Mouse (Mus musculus): ENCODE results near the gene Selp.

Gene Selp

DNA sequence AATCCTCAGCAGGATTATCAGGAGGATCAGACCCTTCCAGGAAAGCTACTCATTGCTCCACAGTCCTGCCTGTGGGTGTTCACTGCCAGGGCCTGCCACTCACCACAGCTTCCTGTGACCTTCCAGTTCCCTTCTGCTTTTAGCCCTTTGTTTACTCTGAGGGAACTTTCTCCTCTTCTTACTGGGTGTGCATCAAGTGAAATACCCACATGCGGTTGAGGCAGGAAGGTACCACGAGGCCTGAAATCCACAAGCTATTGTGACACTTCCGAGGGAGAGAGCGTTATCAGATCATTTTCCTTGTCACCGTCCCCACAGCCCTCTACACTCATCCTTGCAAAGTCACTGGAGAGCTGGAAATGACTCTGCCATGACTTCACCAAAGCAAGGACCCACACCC, 20.3 kb downstream of the Selp start:
- H3K27me3 ChIP-seq (ENCODE audit: control insufficient read depth, insufficient read depth, low read length, poor library complexity, severe bottlenecking) = no peaks in the 10 kb centered on the region
- DNase-seq (ENCODE audit: low read depth, low spot score) = peak; percentile 64
- H3K36me3 ChIP-seq (ENCODE audit: control insufficient read depth, insufficient read depth, low read length, poor library complexity, severe bottlenecking) = no peaks in the 10 kb centered on the region

DNA sequence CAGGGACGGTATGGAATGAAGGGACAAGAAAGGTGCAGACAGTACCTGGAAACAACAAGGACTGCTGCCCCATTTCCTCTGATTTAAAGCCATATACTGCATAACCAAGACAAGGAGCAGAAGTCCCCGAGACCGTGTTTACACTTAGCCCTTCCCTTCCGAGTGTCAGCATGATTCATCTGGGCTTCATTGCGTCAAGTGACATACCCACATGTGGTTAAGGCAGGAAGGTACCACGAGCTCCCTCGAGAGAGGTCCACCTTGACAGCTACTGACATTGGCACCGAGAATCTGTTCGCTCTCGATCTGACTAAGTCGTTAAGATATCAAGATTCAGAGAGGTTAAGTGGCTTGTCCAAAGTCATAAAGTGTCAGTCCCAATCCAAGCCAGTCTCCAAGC, 20.9 kb downstream of the Selp start:
- DNase-seq (ENCODE audit: low read depth, low spot score) = peak; percentile 88
- H3K36me3 ChIP-seq (ENCODE audit: control insufficient read depth, insufficient read depth, low read length, poor library complexity, severe bottlenecking) = no peaks in the 10 kb centered on the region
- H3K27me3 ChIP-seq (ENCODE audit: control insufficient read depth, insufficient read depth, low read length, poor library complexity, severe bottlenecking) = no peaks in the 10 kb centered on the region

DNA sequence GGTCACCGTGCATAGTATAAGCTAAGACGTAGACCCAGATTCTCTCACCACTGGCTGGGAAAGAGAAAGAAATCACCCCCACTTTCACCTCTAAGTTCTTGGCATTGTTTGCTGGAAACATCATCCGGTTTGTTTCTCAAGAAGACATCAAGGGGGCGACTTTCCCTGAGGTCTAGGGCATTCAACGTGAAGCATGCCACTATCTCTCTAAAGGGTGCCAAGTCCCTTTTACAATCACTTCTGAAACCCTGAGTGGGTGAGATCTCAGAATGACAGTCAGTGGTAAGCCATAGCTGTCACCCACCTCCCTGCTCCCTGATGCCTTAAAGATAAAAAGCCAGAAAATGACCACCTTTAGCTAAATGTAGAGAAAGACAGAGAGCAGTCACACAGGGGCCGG, 21.6 kb downstream of the Selp start:
- Histone ChIP-seq H3K36me3 (ENCODE audit: control insufficient read depth, insufficient read depth, low read length, poor library complexity, severe bottlenecking) (no peaks in the 10 kb centered on the region), H3K27me3 (ENCODE audit: control insufficient read depth, insufficient read depth, low read length, poor library complexity, severe bottlenecking) (no peaks in the 10 kb centered on the region)
- no peak for DNase-seq (ENCODE audit: low read depth, low spot score)

DNA sequence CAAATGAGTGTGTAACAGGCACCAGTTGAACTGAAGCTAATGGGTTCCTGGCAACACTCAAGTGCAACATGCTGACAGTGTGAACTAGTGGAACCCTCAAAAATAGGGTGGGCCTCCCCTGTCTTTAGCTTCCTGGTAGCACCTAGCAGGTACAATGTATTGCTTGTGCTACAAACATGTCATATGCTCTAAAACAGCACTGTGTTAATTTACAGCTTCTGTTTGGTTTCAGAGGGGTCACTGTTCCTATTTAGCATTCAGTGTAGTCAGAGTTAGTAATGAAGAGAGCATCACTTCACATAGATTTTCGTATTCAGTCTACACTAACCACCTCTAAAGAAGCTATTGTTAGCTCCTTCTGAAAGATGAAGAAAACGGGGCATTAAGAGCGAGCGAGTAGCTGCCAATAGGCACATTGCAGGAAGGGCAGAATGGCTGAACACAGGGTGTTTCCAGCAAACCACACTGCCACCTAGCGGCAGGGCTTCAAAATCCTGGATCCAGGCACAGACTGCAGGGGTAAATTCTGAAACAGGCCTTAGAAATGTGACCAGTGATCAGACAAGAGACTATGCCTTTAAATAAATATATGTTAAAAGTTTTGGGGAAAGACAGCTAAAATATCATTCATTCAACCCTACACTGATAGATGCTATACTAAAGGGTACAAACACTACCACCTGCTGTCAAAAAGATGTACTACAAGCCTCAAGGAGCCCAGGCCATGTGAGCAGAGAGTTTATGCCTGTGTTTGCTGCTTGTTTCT, 23.5 kb downstream of the Selp start:
- no peaks in the 10 kb centered on the region for H3K36me3 ChIP-seq (ENCODE audit: control insufficient read depth, insufficient read depth, low read length, poor library complexity, severe bottlenecking)
- no peaks in the 10 kb centered on the region for H3K27me3 ChIP-seq (ENCODE audit: control insufficient read depth, insufficient read depth, low read length, poor library complexity, severe bottlenecking)
- peak; percentile 92 for DNase-seq (ENCODE audit: low read depth, low spot score)

DNA sequence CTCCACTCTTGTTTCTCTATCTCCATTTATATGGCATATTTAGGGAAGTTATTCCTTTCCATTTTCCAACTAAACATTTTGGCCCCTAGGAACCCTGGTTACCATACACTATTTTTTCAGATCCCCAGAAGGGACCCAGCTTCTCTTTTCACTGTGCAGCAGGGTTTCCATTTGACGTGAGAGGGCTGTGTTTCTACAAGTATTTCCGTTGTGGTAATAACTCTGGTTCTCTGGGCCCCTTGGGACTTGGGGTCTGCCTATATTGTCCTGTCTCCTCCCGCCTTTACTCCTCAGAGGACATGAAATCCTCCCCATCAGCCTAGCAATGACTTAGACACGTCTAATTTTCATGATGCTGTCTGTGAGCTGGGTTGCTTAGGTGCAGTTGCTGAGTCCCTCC, 24.4 kb downstream of the Selp start:
- H3K27me3 ChIP-seq (ENCODE audit: control insufficient read depth, insufficient read depth, low read length, poor library complexity, severe bottlenecking) = no peaks in the 10 kb centered on the region
- peak; percentile 71 for DNase-seq (ENCODE audit: low read depth, low spot score)
- H3K36me3 ChIP-seq (ENCODE audit: control insufficient read depth, insufficient read depth, low read length, poor library complexity, severe bottlenecking) = no peaks in the 10 kb centered on the region

DNA sequence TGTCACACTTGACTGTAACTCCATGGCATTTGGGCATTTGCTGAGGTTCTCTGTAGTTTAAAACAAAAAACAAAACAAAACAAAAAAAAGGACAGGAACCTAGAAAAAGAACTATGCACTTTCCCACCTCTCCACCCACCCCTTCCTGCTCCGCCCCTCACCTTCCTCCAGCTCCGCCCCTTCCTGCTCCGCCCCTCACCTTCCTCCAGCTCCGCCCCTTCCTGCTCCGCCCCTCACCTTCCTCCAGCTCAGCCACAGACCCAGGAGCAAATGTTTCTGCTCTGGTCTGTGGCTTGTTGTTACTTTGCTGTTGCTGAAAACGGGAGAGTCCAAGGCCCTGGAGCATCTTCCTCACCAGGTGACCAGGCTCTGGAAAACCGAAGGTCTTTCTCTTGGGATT, 34.0 kb downstream of the Selp start:
- no peaks in the 10 kb centered on the region for H3K27me3 ChIP-seq (ENCODE audit: control insufficient read depth, insufficient read depth, low read length, poor library complexity, severe bottlenecking)
- H3K36me3 ChIP-seq (ENCODE audit: control insufficient read depth, insufficient read depth, low read length, poor library complexity, severe bottlenecking) = no peaks in the 10 kb centered on the region
- DNase-seq (ENCODE audit: low read depth, low spot score) = peak; percentile 40

DNA sequence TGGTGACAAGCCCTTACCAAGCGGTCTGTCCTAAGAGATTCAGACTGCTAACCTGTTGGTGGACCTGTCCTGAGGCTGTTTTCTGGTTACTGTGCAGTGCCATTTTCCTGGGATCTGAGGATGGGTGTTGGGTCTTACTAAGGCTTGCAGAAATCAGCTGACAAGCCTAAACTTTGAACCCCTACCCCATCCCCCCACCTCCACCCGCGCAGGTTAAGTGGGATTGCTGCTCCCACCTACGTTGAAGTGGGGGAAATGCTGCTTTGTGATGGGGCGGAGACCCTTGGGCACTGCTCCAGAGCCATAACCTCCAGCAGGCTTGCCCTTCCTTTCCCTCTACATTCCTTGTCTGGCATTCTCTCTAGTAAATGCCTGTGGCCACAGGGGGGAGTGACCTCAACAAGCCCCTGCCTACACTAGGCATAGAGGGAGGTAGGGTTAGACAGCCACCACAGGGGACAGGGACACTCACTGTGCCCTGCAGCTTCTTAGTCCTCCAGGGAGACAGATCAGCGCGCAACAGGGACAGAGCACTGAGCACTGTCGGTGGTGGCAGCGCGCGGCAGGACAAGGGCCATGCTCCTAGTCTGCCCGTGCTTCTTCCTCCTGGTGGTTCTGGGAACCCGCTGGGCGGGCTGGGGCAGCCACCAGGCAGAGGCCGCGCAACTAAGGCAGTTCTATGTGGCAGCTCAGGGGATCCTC, 36.5 kb downstream of the Selp start, which contains the start of gene F5:
Gene F5, plus strand, starts transcription at position 452 of the 702 bp plus-strand sequence.
- DNase-seq (ENCODE audit: low read depth, low spot score) = no peak
- Histone ChIP-seq H3K27me3 (ENCODE audit: control insufficient read depth, insufficient read depth, low read length, poor library complexity, severe bottlenecking) (no peaks in the 10 kb centered on the region), H3K36me3 (ENCODE audit: control insufficient read depth, insufficient read depth, low read length, poor library complexity, severe bottlenecking) (no peaks in the 10 kb centered on the region)

DNA sequence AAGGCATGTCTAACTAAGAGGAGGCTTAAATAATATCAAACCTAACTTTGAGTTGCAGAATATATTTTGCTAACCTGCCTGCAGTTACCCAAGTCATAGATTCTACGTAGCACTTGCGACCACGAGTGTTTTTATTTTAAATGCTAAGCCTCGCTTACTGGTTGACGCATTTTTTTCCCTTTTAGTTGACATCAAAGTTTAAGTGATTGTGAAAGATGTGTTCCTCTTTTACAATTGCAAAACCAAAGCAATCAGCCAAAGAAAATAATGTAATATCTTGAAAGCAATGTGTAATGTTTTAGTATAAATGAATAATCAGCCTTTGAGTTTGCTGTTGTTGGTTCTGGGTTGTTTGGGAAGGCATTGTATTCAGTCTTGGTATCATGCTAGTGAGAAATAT, 37.8 kb downstream of the Selp start:
- H3K36me3 ChIP-seq (ENCODE audit: control insufficient read depth, insufficient read depth, low read length, poor library complexity, severe bottlenecking) = no peaks in the 10 kb centered on the region
- no peaks in the 10 kb centered on the region for H3K27me3 ChIP-seq (ENCODE audit: control insufficient read depth, insufficient read depth, low read length, poor library complexity, severe bottlenecking)
- DNase-seq (ENCODE audit: low read depth, low spot score) = no peak

DNA sequence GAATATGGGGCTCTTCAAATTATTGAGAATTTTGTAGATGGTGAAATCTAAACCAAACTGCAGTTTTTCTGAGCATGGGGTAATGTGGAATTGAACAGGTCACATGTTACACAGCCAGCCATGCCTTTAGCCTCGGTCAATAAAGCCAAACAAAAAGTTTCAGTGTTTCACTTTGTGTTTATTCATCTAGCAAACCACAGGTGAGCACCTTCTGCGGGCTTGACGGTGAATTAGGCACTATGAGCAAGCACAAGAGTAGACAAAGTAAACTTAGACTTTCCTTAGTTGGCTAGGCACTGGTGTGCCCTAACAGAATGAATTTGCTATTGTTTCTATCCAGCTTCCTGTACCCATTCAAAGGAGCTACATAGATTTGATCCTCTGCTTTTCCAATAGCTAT, 39.9 kb downstream of the Selp start:
- Histone ChIP-seq H3K27me3 (ENCODE audit: control insufficient read depth, insufficient read depth, low read length, poor library complexity, severe bottlenecking) (no peaks in the 10 kb centered on the region), H3K36me3 (ENCODE audit: control insufficient read depth, insufficient read depth, low read length, poor library complexity, severe bottlenecking) (no peaks in the 10 kb centered on the region)
- DNase-seq (ENCODE audit: low read depth, low spot score) = no peak

DNA sequence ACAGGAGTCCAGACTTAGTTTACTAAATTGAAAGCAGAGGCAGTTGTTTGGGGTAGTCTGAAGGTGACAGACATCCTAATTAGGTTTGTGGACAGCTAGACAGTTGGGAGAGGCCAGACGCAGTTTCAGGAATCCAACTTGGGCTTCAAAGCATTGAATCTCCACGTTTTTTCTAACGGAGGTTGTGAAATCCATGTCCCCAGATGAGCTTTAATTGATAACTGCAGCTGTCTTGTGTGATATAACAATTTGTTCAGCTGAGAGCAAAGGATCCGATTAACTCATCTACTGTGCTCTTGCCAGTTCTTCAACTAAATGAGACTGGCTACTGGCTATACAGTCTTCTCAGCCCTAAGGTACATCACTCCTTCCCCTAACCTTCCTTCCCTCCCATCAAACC, 43.5 kb downstream of the Selp start:
- Histone ChIP-seq H3K36me3 (ENCODE audit: control insufficient read depth, insufficient read depth, low read length, poor library complexity, severe bottlenecking) (no peaks in the 10 kb centered on the region), H3K27me3 (ENCODE audit: control insufficient read depth, insufficient read depth, low read length, poor library complexity, severe bottlenecking) (no peaks in the 10 kb centered on the region)
- no peak for DNase-seq (ENCODE audit: low read depth, low spot score)

DNA sequence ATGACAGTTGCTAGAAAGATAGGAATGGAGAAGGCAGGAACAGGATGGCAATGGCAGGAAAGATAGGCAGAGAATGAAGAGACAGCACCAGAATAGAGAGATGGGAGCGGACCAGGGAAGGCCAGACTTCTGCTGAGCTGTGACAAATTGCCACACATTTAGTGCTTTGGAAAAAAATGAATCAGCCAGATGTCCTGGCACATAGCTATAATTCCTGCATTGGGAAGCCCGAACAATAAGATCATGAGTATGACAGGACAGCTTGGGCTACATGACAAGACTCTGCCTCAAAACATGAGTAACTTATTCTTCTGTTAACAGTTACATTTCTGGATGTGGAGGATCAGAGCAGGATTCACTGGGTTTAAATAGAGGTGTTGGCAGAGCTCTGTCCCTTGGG, 44.7 kb downstream of the Selp start:
- no peaks in the 10 kb centered on the region for H3K27me3 ChIP-seq (ENCODE audit: control insufficient read depth, insufficient read depth, low read length, poor library complexity, severe bottlenecking)
- H3K36me3 ChIP-seq (ENCODE audit: control insufficient read depth, insufficient read depth, low read length, poor library complexity, severe bottlenecking) = no peaks in the 10 kb centered on the region
- no peak for DNase-seq (ENCODE audit: low read depth, low spot score)

DNA sequence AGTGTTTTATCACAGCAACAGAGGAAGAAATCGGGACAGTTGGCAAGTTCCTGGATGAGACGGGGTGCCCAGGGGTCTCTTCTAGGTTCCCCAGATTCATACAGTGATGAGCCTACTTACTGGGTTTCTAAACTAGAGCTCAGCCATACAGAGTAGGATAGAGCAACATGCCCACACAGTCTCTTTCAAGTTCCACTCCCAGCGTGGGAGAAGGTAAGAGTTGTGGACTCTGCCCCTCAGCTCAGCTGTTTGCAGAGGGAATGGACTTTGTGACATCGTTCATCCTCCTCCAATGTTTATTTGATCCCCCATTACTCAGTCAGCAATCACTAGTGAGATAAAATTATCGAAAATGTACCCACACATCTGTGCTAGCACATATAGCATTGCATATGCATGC, 47.7 kb downstream of the Selp start:
- DNase-seq (ENCODE audit: low read depth, low spot score) = no peak
- Histone ChIP-seq H3K27me3 (ENCODE audit: control insufficient read depth, insufficient read depth, low read length, poor library complexity, severe bottlenecking) (no peaks in the 10 kb centered on the region), H3K36me3 (ENCODE audit: control insufficient read depth, insufficient read depth, low read length, poor library complexity, severe bottlenecking) (no peaks in the 10 kb centered on the region)

DNA sequence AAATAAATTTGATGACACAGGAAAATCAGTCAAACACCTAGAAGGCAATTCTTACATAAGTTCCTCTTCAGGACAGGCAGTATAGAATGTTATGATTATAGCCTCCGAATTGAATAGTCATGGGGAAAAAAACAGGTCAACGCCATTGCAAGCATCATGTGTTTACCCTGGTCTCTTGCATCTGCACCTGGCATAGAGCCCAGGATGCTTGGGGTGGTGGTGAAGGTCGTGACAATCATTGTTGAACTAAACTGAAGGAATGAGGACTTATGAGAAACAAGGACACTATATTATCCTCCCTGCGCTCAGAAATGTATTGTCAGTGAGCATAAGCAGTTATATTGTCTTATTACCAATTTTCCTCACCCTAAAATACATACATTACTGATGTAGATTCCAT, 53.8 kb downstream of the Selp start:
- H3K36me3 ChIP-seq (ENCODE audit: control insufficient read depth, insufficient read depth, low read length, poor library complexity, severe bottlenecking) = no peaks in the 10 kb centered on the region
- no peaks in the 10 kb centered on the region for H3K27me3 ChIP-seq (ENCODE audit: control insufficient read depth, insufficient read depth, low read length, poor library complexity, severe bottlenecking)
- DNase-seq (ENCODE audit: low read depth, low spot score) = no peak

DNA sequence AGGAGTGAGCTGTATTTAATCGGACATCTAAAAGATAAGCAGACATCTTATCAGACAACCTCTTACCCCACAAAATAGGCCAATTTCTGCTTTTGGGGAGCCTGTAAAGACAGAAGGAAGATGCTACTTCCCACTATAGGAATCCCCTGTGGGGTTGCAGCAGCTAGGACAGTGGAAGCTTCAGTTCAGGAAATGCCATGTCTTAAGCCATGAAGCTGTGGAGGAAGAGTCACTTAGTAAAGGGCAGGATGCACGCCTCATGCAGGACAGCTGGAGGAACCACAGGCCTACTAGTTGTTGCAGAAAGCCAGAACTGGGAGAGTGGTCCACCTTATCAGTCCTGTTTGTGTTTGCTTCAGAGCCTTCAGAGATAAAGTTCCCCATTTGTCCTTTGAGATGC, 55.4 kb downstream of the Selp start:
- H3K36me3 ChIP-seq (ENCODE audit: control insufficient read depth, insufficient read depth, low read length, poor library complexity, severe bottlenecking) = no peaks in the 10 kb centered on the region
- H3K27me3 ChIP-seq (ENCODE audit: control insufficient read depth, insufficient read depth, low read length, poor library complexity, severe bottlenecking) = no peaks in the 10 kb centered on the region
- no peak for DNase-seq (ENCODE audit: low read depth, low spot score)

DNA sequence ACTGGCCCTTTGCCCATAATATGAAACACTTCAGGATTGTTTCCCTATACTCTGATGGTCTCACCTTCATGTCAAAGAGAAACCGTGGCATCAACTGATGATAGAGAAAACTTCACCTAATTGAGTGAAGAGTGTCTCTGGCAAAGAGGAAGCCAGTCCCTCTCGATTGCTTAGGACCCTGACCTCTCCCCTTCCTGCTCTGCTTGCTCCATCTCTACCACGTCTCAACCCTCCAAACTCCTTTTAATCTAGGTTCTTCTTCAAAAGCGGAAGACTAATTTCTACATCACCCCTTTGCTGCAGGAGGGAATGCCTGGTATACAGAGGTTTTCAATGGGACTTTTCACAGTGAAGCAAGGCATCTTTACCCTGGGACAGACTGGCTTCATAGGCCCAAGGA, 58.1 kb downstream of the Selp start:
- Histone ChIP-seq H3K27me3 (ENCODE audit: control insufficient read depth, insufficient read depth, low read length, poor library complexity, severe bottlenecking) (no peaks in the 10 kb centered on the region), H3K36me3 (ENCODE audit: control insufficient read depth, insufficient read depth, low read length, poor library complexity, severe bottlenecking) (no peaks in the 10 kb centered on the region)
- no peak for DNase-seq (ENCODE audit: low read depth, low spot score)
